Mouse (Mus musculus) brain, embryonic 14.5 days (tissue): Measurements from ENCODE around the gene Mgmt. TPM values are rescaled to one million over a fixed set of nuclear protein-coding genes. Genes with fewer than 3 reads are reported as not detected.

ENCODE experiments used
- DNase-seq: peaks from one replicate; pipeline ENCODE4 v3.0.0-alpha.2; 2011; ENCODE audit warnings: low read depth
- CTCF ChIP-seq: fragments of 200-500 bp; IDR thresholded peaks from 2 replicates; pipeline ENCODE4 v1.5.1; 2012; ENCODE audit warnings: inconsistent platforms, mild to moderate bottlenecking, moderate library complexity, borderline replicate concordance; ENCODE audit not compliant: insufficient read depth, insufficient read length; ENCODE audit errors: extremely low read depth
- POLR2A ChIP-seq: fragments of 200-500 bp; IDR thresholded peaks from 2 replicates; pipeline ENCODE4 v1.6.1; 2012; ENCODE audit warnings: mild to moderate bottlenecking, inconsistent platforms, borderline replicate concordance; ENCODE audit not compliant: poor library complexity, insufficient read depth, insufficient read length, severe bottlenecking; ENCODE audit errors: extremely low read depth
- polyA plus RNA-seq: library from polyadenylated mRNA; depleted of rRNA; stranded (reverse); fragments of >200 nt; gene quantifications from 2 replicates; pipeline ENCODE4 v1.2.3, GENCODE M21; 2012

Gene Mgmt
- polyA plus RNA-seq, 1 experiment: 0.85 TPM

- DNase-seq: no peak
- TF ChIP-seq CTCF (no peak), POLR2A (no peak)
Measured at GRCm38 (mm10) chr7:137040646-137041045, 146.2 kb downstream of the Mgmt start.

GRCm38 (mm10) chr7:137046891-137047290, 152.5 kb downstream of the Mgmt start:
- TF ChIP-seq CTCF (no peak), POLR2A (no peak)
- DNase-seq: no peak

- no peak for DNase-seq
- TF ChIP-seq CTCF (no peak), POLR2A (no peak)
Measured at GRCm38 (mm10) chr7:137048086-137048922, 153.9 kb downstream of the Mgmt start.

- TF ChIP-seq POLR2A (no peak), CTCF (peak; percentile 48; the same call in 1 of the 2 replicates)
- no peak for DNase-seq
Measured at GRCm38 (mm10) chr7:137054343-137054742, 159.9 kb downstream of the Mgmt start.

- no peak for TF ChIP-seq POLR2A
- TF ChIP-seq CTCF: no peak
- no peak for DNase-seq
Measured at GRCm38 (mm10) chr7:137056126-137056525, 161.7 kb downstream of the Mgmt start.

- TF ChIP-seq CTCF: peak; percentile 40; the same call in 1 of the 2 replicates
- no peak for TF ChIP-seq POLR2A
- no peak for DNase-seq
Measured at GRCm38 (mm10) chr7:137060488-137060887, 166.1 kb downstream of the Mgmt start.

GRCm38 (mm10) chr7:137061109-137061508, 166.7 kb downstream of the Mgmt start:
- TF ChIP-seq CTCF (no peak), POLR2A (no peak)

GRCm38 (mm10) chr7:137064255-137064654, 169.8 kb downstream of the Mgmt start:
- TF ChIP-seq CTCF (no peak), POLR2A (no peak)
- DNase-seq: peak; percentile 47

More at GRCm38 (mm10) chr7:137061109-137061508, 166.7 kb downstream of the Mgmt start:
- no peak for DNase-seq

GRCm38 (mm10) chr7:137065408-137065807, 171.0 kb downstream of the Mgmt start:
- DNase-seq: no peak
- TF ChIP-seq CTCF (no peak), POLR2A (no peak)

GRCm38 (mm10) chr7:137066211-137066610, 171.8 kb downstream of the Mgmt start:
- DNase-seq: no peak
- TF ChIP-seq CTCF (no peak), POLR2A (no peak)

GRCm38 (mm10) chr7:137066997-137067396, 172.6 kb downstream of the Mgmt start:
- no peak for DNase-seq
- TF ChIP-seq POLR2A: no peak
- no peak for TF ChIP-seq CTCF

GRCm38 (mm10) chr7:137067758-137068157, 173.3 kb downstream of the Mgmt start:
- no peak for DNase-seq
- no peak for TF ChIP-seq POLR2A
- no peak for TF ChIP-seq CTCF
